Mouse (Mus musculus): Measurements from ENCODE around the gene Slc11a2.

GRCm38 (mm10) chr15:100449495-100449894 lies 24.6 kb upstream of the Slc11a2 start:
- TF ChIP-seq POLR2A (IDR thresholded peaks at IDR 0.05; ENCODE audit: borderline replicate concordance, insufficient read depth, low read length) (no peak), CTCF (IDR thresholded peaks at IDR 0.05; ENCODE audit: borderline replicate concordance, insufficient read depth, low read depth, low read length) (no peak)
